Mouse (Mus musculus): ENCODE measurements around the gene Tbx2. TPM values are rescaled to one million over a fixed set of nuclear protein-coding genes. Genes with fewer than 3 reads are reported as not detected.

The Tbx2 gene
- total and polyA plus RNA-seq, 3 experiments = 0.17 TPM; not detected in 2

DNA sequence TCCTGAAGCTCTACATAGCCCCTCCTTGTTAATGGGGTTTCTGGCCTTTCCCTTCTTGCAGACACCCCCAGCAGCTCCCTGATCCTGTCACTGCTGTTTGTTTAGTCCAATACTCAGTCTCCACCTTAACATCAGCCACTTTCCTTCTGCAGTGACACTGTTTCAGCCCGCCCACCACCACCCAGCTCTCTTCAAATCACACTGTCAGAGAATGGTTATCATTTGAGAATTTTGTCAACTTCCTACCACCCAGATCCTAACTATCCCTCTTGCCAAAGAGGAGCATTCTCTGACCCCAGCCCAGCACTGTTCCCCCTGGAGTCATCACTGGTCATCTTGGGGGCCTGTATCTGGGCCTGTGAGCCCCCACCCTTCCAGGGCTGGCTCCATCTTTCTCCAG, 26.6 kb upstream of the Tbx2 start:
- TF ChIP-seq ZC3H11A (IDR thresholded peaks at IDR 0.05; ENCODE audit: low read depth, low read length) = no peak
- TF ChIP-seq MYC (IDR thresholded peaks at IDR 0.05; ENCODE audit: low read depth, low read length) = no peak
- TF ChIP-seq UBTF (IDR thresholded peaks at IDR 0.05; ENCODE audit: low read depth, low read length) = no peak
- no peak for TF ChIP-seq PAX5 (IDR thresholded peaks at IDR 0.05; ENCODE audit: low read length)
- TF ChIP-seq KAT2A (IDR thresholded peaks at IDR 0.05; ENCODE audit: insufficient replicate concordance, low read length) = no peak
- H3K27me3 ChIP-seq (replicated peaks) = no peaks in the 10 kb centered on the region
- in situ Hi-C loops (cut with MboI; ENCODE audit: low pct_ligation_motif_present, low pct_unique_long_range_greater_than_20kb, low sequenced_read_pairs) = no loop called here
- H3K4me2 ChIP-seq (ENCODE audit: insufficient read depth, low read depth, poor library complexity, severe bottlenecking) = no peak overlapping the region
- no peaks in the 10 kb centered on the region for H3K36me3 ChIP-seq (replicated peaks in 1 of 2; ENCODE audit: control insufficient read depth in 1 of 2, insufficient read depth in 1 of 2, low read length in 1 of 2)
- no peaks in the 10 kb centered on the region for H3K79me2 ChIP-seq (replicated peaks; ENCODE audit: control insufficient read depth, extremely low read depth, insufficient read depth, poor library complexity, severe bottlenecking)
- peaks cover 14 to 22% of the 10 kb centered on the region in 2 experiments for H3K4me1 ChIP-seq (ENCODE audit: control insufficient read depth in 1 of 2, insufficient read depth in 2 of 2)
- no peak overlapping the region for H3K27ac ChIP-seq (ENCODE audit: insufficient read depth, low read depth)
- DNase-seq (ENCODE audit: extremely low read depth) = no peak
- H3K4me3 ChIP-seq (replicated peaks in 1 of 3; ENCODE audit: low read depth in 2 of 3, low read length in 2 of 3, poor library complexity in 1 of 3) = no peak overlapping the region
- dilution Hi-C loops (cut with MboI; ENCODE audit: extremely low pct_ligation_motif_present, extremely low pct_unique_long_range_greater_than_20kb, low sequenced_read_pairs) = no loop called here
- no peaks in the 10 kb centered on the region for H3K9me3 ChIP-seq (replicated peaks; ENCODE audit: low read length)
- H3K9ac ChIP-seq (ENCODE audit: insufficient read depth, low read depth) = no peak overlapping the region

DNA sequence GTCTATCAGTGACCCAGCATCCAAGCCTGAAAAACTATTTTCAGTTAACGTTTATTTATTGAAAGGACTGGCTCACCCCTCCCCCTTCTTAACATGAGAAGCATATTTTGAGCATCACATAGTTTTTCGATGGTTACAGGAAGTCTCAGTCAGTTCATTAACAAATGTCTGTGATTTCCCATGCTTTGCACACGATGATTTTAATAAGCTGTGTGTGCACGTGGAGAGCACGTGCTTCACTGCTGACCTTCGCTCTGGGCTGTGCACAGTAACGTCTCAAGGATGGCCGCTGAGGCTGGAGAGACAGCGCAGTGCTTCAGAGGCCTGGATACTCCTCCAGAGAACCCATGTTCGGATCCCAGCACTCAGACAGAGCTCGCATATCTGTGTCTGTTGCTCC, 25.0 kb upstream of the Tbx2 start:
- Histone ChIP-seq H3K4me2 (ENCODE audit: insufficient read depth, low read depth, poor library complexity, severe bottlenecking) (no peak overlapping the region), H3K4me1 (ENCODE audit: control insufficient read depth in 1 of 2, insufficient read depth in 2 of 2) (peaks cover 23 to 28% of the 10 kb centered on the region in 2 experiments), H3K27ac (ENCODE audit: insufficient read depth, low read depth) (no peak overlapping the region), H3K9me3 (replicated peaks; ENCODE audit: low read length) (no peaks in the 10 kb centered on the region), H3K79me2 (replicated peaks; ENCODE audit: control insufficient read depth, extremely low read depth, insufficient read depth, poor library complexity, severe bottlenecking) (no peaks in the 10 kb centered on the region), H3K9ac (ENCODE audit: insufficient read depth, low read depth) (no peak overlapping the region), H3K27me3 (replicated peaks) (no peaks in the 10 kb centered on the region), H3K4me3 (replicated peaks in 1 of 3; ENCODE audit: low read depth in 2 of 3, low read length in 2 of 3, poor library complexity in 1 of 3) (no peak overlapping the region), H3K36me3 (replicated peaks in 1 of 2; ENCODE audit: control insufficient read depth in 1 of 2, insufficient read depth in 1 of 2, low read length in 1 of 2) (no peaks in the 10 kb centered on the region)
- in situ Hi-C loops (cut with MboI; ENCODE audit: low pct_ligation_motif_present, low pct_unique_long_range_greater_than_20kb, low sequenced_read_pairs) (no loop called here), dilution Hi-C loops (cut with MboI; ENCODE audit: extremely low pct_ligation_motif_present, extremely low pct_unique_long_range_greater_than_20kb, low sequenced_read_pairs) (no loop called here)
- TF ChIP-seq ZKSCAN1 (IDR thresholded peaks at IDR 0.05; ENCODE audit: borderline replicate concordance, low read depth, low read length) (no peak), RCOR1 (conservative IDR thresholded peaks at IDR 0.05; ENCODE audit: low read depth, low read length) (no peak), KAT2A (IDR thresholded peaks at IDR 0.05; ENCODE audit: insufficient replicate concordance, low read length) (no peak), BHLHE40 (IDR thresholded peaks at IDR 0.05; ENCODE audit: low read depth, low read length) (peak; percentile 33; the same call in 1 of the 2 replicates), ZMIZ1 (IDR thresholded peaks at IDR 0.05; ENCODE audit: low read depth, low read length) (no peak)
- no peak for DNase-seq (ENCODE audit: extremely low read depth)

DNA sequence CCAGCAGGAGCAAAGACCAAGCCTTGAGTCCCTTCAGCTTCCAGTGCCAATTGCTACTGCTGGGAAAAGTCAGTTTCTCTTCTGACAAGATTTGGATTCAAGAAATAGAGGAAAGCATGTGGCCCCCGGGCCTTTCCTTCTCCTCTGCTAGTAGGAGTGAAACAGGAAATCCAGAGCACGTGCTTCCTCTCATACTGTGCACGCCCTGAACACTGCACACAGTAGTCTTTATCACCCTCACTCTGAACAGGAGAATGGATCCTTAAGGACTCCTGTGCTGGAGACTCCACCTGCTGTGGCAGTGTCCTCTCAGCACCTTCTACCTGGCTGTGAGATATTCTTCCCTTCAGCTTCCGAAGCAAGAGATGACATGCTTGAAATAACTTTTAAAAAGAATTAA, 21.1 kb upstream of the Tbx2 start:
- no peaks in the 10 kb centered on the region for H3K27me3 ChIP-seq (replicated peaks)
- no peaks in the 10 kb centered on the region for H3K79me2 ChIP-seq (replicated peaks; ENCODE audit: control insufficient read depth, extremely low read depth, insufficient read depth, poor library complexity, severe bottlenecking)
- no peak overlapping the region for H3K27ac ChIP-seq (ENCODE audit: insufficient read depth, low read depth)
- H3K4me3 ChIP-seq (replicated peaks in 1 of 3; ENCODE audit: low read depth in 2 of 3, low read length in 2 of 3, poor library complexity in 1 of 3) = no peak overlapping the region
- no peaks in the 10 kb centered on the region for H3K9me3 ChIP-seq (replicated peaks; ENCODE audit: low read length)
- dilution Hi-C loops (cut with MboI; ENCODE audit: extremely low pct_ligation_motif_present, extremely low pct_unique_long_range_greater_than_20kb, low sequenced_read_pairs) (no loop called here), in situ Hi-C loops (cut with MboI; ENCODE audit: low pct_ligation_motif_present, low pct_unique_long_range_greater_than_20kb, low sequenced_read_pairs) (no loop called here)
- DNase-seq (ENCODE audit: extremely low read depth) = no peak
- H3K9ac ChIP-seq (ENCODE audit: insufficient read depth, low read depth) = no peak overlapping the region
- H3K4me2 ChIP-seq (ENCODE audit: insufficient read depth, low read depth, poor library complexity, severe bottlenecking) = peak overlapping the region; percentile 27; the same call in 1 of the 2 replicates
- peaks cover 34 to 50% of the 10 kb centered on the region in 2 experiments for H3K4me1 ChIP-seq (ENCODE audit: control insufficient read depth in 1 of 2, insufficient read depth in 2 of 2)
- no peaks in the 10 kb centered on the region for H3K36me3 ChIP-seq (replicated peaks in 1 of 2; ENCODE audit: control insufficient read depth in 1 of 2, insufficient read depth in 1 of 2, low read length in 1 of 2)
- TF ChIP-seq MAZ (IDR thresholded peaks at IDR 0.05; ENCODE audit: low read depth, low read length) = no peak
- TF ChIP-seq ZC3H11A (IDR thresholded peaks at IDR 0.05; ENCODE audit: low read depth, low read length) = no peak
- TF ChIP-seq TBP (conservative IDR thresholded peaks at IDR 0.05; ENCODE audit: low read depth, low read length) = no peak
- TF ChIP-seq ELF1 (IDR thresholded peaks at IDR 0.05; ENCODE audit: low read depth, low read length) = no peak
- no peak for TF ChIP-seq ZMIZ1 (IDR thresholded peaks at IDR 0.05; ENCODE audit: low read depth, low read length)
- no peak for TF ChIP-seq MXI1 (IDR thresholded peaks at IDR 0.05; ENCODE audit: low read depth, low read length)
- no peak for TF ChIP-seq NELFE (IDR thresholded peaks at IDR 0.05; ENCODE audit: low read depth, low read length)
- no peak for TF ChIP-seq ZNF384 (IDR thresholded peaks at IDR 0.05; ENCODE audit: low read depth, low read length)
- TF ChIP-seq CHD2 (IDR thresholded peaks at IDR 0.05; ENCODE audit: low read length) = no peak
- no peak for TF ChIP-seq EP300 (IDR thresholded peaks at IDR 0.05; ENCODE audit: low read length)
- TF ChIP-seq POLR2AphosphoS2 (IDR thresholded peaks at IDR 0.05; ENCODE audit: low read depth, low read length) = no peak
- no peak; the same call in 1 of the 2 replicates for TF ChIP-seq USF1 (IDR thresholded peaks at IDR 0.05; ENCODE audit: low read depth, low read length)
- no peak for TF ChIP-seq RAD21 (IDR thresholded peaks at IDR 0.05; ENCODE audit: low read depth, low read length)
- TF ChIP-seq KAT2A (IDR thresholded peaks at IDR 0.05; ENCODE audit: insufficient replicate concordance, low read length) = no peak
- TF ChIP-seq MYC (IDR thresholded peaks at IDR 0.05; ENCODE audit: low read depth, low read length) = peak; percentile 56; the same call in 1 of the 2 replicates
- no peak for TF ChIP-seq CHD1 (IDR thresholded peaks at IDR 0.05; ENCODE audit: low read depth, low read length)
- TF ChIP-seq CTCF (conservative IDR thresholded peaks at IDR 0.05 in 1 of 2, IDR thresholded peaks at IDR 0.05 in 1 of 2; ENCODE audit: low read depth in 2 of 2, low read length in 2 of 2) = no peak
- no peak for TF ChIP-seq E2F4 (IDR thresholded peaks at IDR 0.05; ENCODE audit: insufficient replicate concordance, low read depth, low read length)
- peak; percentile 96 for TF ChIP-seq MAX (IDR thresholded peaks at IDR 0.05; ENCODE audit: low read length)
- no peak for TF ChIP-seq IRF4 (IDR thresholded peaks at IDR 0.05; ENCODE audit: low read depth, low read length)
- TF ChIP-seq POLR2A (IDR thresholded peaks at IDR 0.05; ENCODE audit: low read depth, low read length) = no peak
- no peak for TF ChIP-seq TCF12 (IDR thresholded peaks at IDR 0.05; ENCODE audit: low read depth, low read length)
- peak; percentile 83 for TF ChIP-seq BHLHE40 (IDR thresholded peaks at IDR 0.05; ENCODE audit: low read depth, low read length)
